Mouse (Mus musculus): ENCODE measurements around the gene Camkk2.
A peak's percentile ranks its signal among the peaks of the same experiment; 100 is the strongest.

Camkk2 gene

GRCm38 (mm10) chr5:122780791-122781432, 1.7 kb upstream of the Camkk2 start:
- DNase-seq: no peak

GRCm38 (mm10) chr5:122778231-122779226, 680 bp downstream of the Camkk2 start:
- DNase-seq: peak; percentile 60

GRCm38 (mm10) chr5:122777322-122777721, 1.9 kb downstream of the Camkk2 start:
- no peak for DNase-seq

GRCm38 (mm10) chr5:122775646-122776286, 3.4 kb downstream of the Camkk2 start:
- no peak for DNase-seq

- no peak for DNase-seq
These were observed 4.2 kb downstream of the Camkk2 start for GRCm38 (mm10) chr5:122774743-122775611.

GRCm38 (mm10) chr5:122773756-122774155, 5.5 kb downstream of the Camkk2 start:
- no peak for DNase-seq

GRCm38 (mm10) chr5:122771428-122771827, 7.8 kb downstream of the Camkk2 start:
- no peak for DNase-seq

GRCm38 (mm10) chr5:122770806-122771261, 8.4 kb downstream of the Camkk2 start:
- no peak for DNase-seq

GRCm38 (mm10) chr5:122770304-122770703, 8.9 kb downstream of the Camkk2 start:
- DNase-seq: no peak

GRCm38 (mm10) chr5:122769101-122769568, 10.1 kb downstream of the Camkk2 start:
- no peak for DNase-seq

- no peak for DNase-seq
These were observed 11.9 kb downstream of the Camkk2 start for GRCm38 (mm10) chr5:122767283-122767682.

GRCm38 (mm10) chr5:122764032-122764464, 15.2 kb downstream of the Camkk2 start:
- no peak for DNase-seq

GRCm38 (mm10) chr5:122763271-122764031, 15.8 kb downstream of the Camkk2 start:
- DNase-seq: no peak

- DNase-seq: no peak
These were observed 22.5 kb downstream of the Camkk2 start for GRCm38 (mm10) chr5:122756680-122757079.

GRCm38 (mm10) chr5:122756144-122756543, 23.1 kb downstream of the Camkk2 start:
- no peak for DNase-seq

- DNase-seq: no peak
These were observed 23.6 kb downstream of the Camkk2 start for GRCm38 (mm10) chr5:122755620-122756019.

- DNase-seq: no peak
These were observed 24.7 kb downstream of the Camkk2 start for GRCm38 (mm10) chr5:122754477-122754876.

GRCm38 (mm10) chr5:122747950-122748349, 31.3 kb downstream of the Camkk2 start:
- no peak for DNase-seq

- no peak for DNase-seq
These were observed 35.3 kb downstream of the Camkk2 start for GRCm38 (mm10) chr5:122743880-122744422.

GRCm38 (mm10) chr5:122736761-122737160, 42.4 kb downstream of the Camkk2 start:
- DNase-seq: no peak

- DNase-seq: no peak
These were observed 43.4 kb downstream of the Camkk2 start for GRCm38 (mm10) chr5:122735853-122736252.

All from embryo, embryonic 11 days (tissue).